Mouse (Mus musculus) ES-Bruce4 (cell line): ENCODE measurements at regions not wholly inside any gene's neighbourhood (a gene's known extent, or its start where the extent isn't known, plus 50 kb on each side); places are given as distances from the start of the nearest gene placed in this dataset.
A peak's percentile ranks its signal among the peaks of the same experiment; 100 is the strongest.

Experiments used
- H3K27ac ChIP-seq: 2 replicates; pipeline ENCODE4 v1.5.1; 2012; ENCODE audit warnings: low read length, inconsistent platforms; ENCODE audit not compliant: insufficient read depth
- H3K27me3 ChIP-seq: 2 replicates; pipeline ENCODE4 v1.6.1; 2012; ENCODE audit warnings: mild to moderate bottlenecking, low read length, inconsistent platforms; ENCODE audit not compliant: control insufficient read depth, poor library complexity, insufficient read depth, severe bottlenecking
- H3K36me3 ChIP-seq: 2 replicates; pipeline ENCODE4 v1.6.1; 2012; ENCODE audit warnings: inconsistent platforms, mild to moderate bottlenecking, low read length, moderate library complexity; ENCODE audit not compliant: control insufficient read depth, poor library complexity, insufficient read depth, severe bottlenecking
- H3K4me1 ChIP-seq: one replicate; pipeline ENCODE4 v1.8.1; 2011; ENCODE audit warnings: low read length; ENCODE audit not compliant: control insufficient read depth, insufficient read depth
- H3K4me3 ChIP-seq: 2 replicates; pipeline ENCODE4 v1.5.1; 2011; ENCODE audit warnings: low read depth, mild to moderate bottlenecking, low read length
- H3K9ac ChIP-seq: 2 replicates; pipeline ENCODE4 v1.6.1; 2012; ENCODE audit warnings: low read depth, mild to moderate bottlenecking, inconsistent platforms; ENCODE audit not compliant: poor library complexity, severe bottlenecking
- H3K9me3 ChIP-seq: replicated peaks from 2 replicates; pipeline ENCODE4 v1.6.1; 2012; ENCODE audit warnings: mild to moderate bottlenecking, low read length, inconsistent platforms; ENCODE audit not compliant: control insufficient read depth, poor library complexity, insufficient read depth, severe bottlenecking
- CTCF ChIP-seq: IDR thresholded peaks from one replicate; pipeline ENCODE4 v1.8.1; 2011; ENCODE audit warnings: low read depth, low read length
- EP300 ChIP-seq: IDR thresholded peaks from 2 replicates; pipeline ENCODE4 v1.6.1; 2011; ENCODE audit warnings: low read depth, low read length; ENCODE audit not compliant: insufficient read depth
- POLR2A ChIP-seq: IDR thresholded peaks from one replicate; pipeline ENCODE4 v1.8.1; 2011; ENCODE audit warnings: low read length; ENCODE audit not compliant: insufficient read depth

- H3K9me3 ChIP-seq: no peaks in the 10 kb centered on the region
- no peaks in the 10 kb centered on the region for H3K36me3 ChIP-seq
- TF ChIP-seq EP300: no peak
- TF ChIP-seq CTCF: no peak
- no peak for TF ChIP-seq POLR2A
- H3K4me1 ChIP-seq: no peaks in the 10 kb centered on the region
- no peak overlapping the region for H3K9ac ChIP-seq
- H3K4me3 ChIP-seq: peak overlapping the region; percentile 32
- no peak overlapping the region for H3K27ac ChIP-seq
- no peaks in the 10 kb centered on the region for H3K27me3 ChIP-seq
Measured at GRCm38 (mm10) chr1:91632906-91633493, 92.7 kb downstream of the Asb1 start.

- no peak overlapping the region for H3K9ac ChIP-seq
- no peaks in the 10 kb centered on the region for H3K9me3 ChIP-seq
- H3K27me3 ChIP-seq: no peaks in the 10 kb centered on the region
- H3K36me3 ChIP-seq: no peaks in the 10 kb centered on the region
- no peak overlapping the region for H3K4me3 ChIP-seq
- H3K4me1 ChIP-seq: no peaks in the 10 kb centered on the region
- H3K27ac ChIP-seq: no peak overlapping the region
- TF ChIP-seq POLR2A (no peak), EP300 (no peak), CTCF (no peak)
Measured at GRCm38 (mm10) chr1:91636571-91636970, 96.2 kb downstream of the Asb1 start.

GRCm38 (mm10) chr1:91640551-91640950, 100.2 kb downstream of the Asb1 start:
- no peaks in the 10 kb centered on the region for H3K27me3 ChIP-seq
- H3K9ac ChIP-seq: no peak overlapping the region
- TF ChIP-seq EP300 (no peak), POLR2A (no peak), CTCF (no peak)
- no peaks in the 10 kb centered on the region for H3K4me1 ChIP-seq
- no peaks in the 10 kb centered on the region for H3K9me3 ChIP-seq
- no peaks in the 10 kb centered on the region for H3K36me3 ChIP-seq
- no peak overlapping the region for H3K4me3 ChIP-seq
- no peak overlapping the region for H3K27ac ChIP-seq

GRCm38 (mm10) chr1:91658991-91659441, 118.7 kb downstream of the Asb1 start:
- Histone ChIP-seq H3K4me1 (no peaks in the 10 kb centered on the region), H3K9me3 (no peaks in the 10 kb centered on the region), H3K27me3 (no peaks in the 10 kb centered on the region), H3K9ac (no peak overlapping the region), H3K27ac (no peak overlapping the region), H3K4me3 (no peak overlapping the region), H3K36me3 (no peaks in the 10 kb centered on the region)
- TF ChIP-seq EP300 (no peak), POLR2A (no peak), CTCF (no peak)

GRCm38 (mm10) chr1:91659486-91659885, 119.1 kb downstream of the Asb1 start:
- TF ChIP-seq POLR2A (no peak), EP300 (no peak), CTCF (no peak)
- H3K4me3 ChIP-seq: no peak overlapping the region
- H3K4me1 ChIP-seq: no peaks in the 10 kb centered on the region
- H3K27me3 ChIP-seq: no peaks in the 10 kb centered on the region
- H3K27ac ChIP-seq: no peak overlapping the region
- no peaks in the 10 kb centered on the region for H3K36me3 ChIP-seq
- no peak overlapping the region for H3K9ac ChIP-seq
- H3K9me3 ChIP-seq: no peaks in the 10 kb centered on the region

- Histone ChIP-seq H3K27me3 (no peaks in the 10 kb centered on the region), H3K9ac (no peak overlapping the region), H3K9me3 (no peaks in the 10 kb centered on the region), H3K4me3 (no peak overlapping the region), H3K36me3 (no peaks in the 10 kb centered on the region), H3K27ac (no peak overlapping the region), H3K4me1 (no peaks in the 10 kb centered on the region)
- no peak for TF ChIP-seq POLR2A
- TF ChIP-seq EP300: no peak
- no peak for TF ChIP-seq CTCF
Measured at GRCm38 (mm10) chr1:91663289-91663688, 122.9 kb downstream of the Asb1 start.
